Mouse (Mus musculus) bone marrow macrophage, adult 2 months (primary cell): ENCODE results near the gene Serpina3f.

ENCODE experiments used
- CTCF ChIP-seq: IDR thresholded peaks from 2 replicates; pipeline ENCODE4 v1.5.1; 2012; ENCODE audit warnings: low read depth, mild to moderate bottlenecking, low read length, moderate library complexity
- POLR2A ChIP-seq: IDR thresholded peaks from 2 replicates; pipeline ENCODE4 v1.6.1; 2012; ENCODE audit warnings: mild to moderate bottlenecking, low read depth, low read length, borderline replicate concordance

- TF ChIP-seq CTCF (no peak), POLR2A (no peak)
These were observed 46.7 kb downstream of the Serpina3f start for GRCm38 (mm10) chr12:104261041-104261440.
